Mouse (Mus musculus) lung, postnatal 0 days (tissue): ENCODE results near the gene Oaz1. TPM values are rescaled to one million over a fixed set of nuclear protein-coding genes. Genes with fewer than 3 reads are reported as not detected.

ENCODE experiments used
- ATAC-seq: fragments of 200-750 bp; cut with Nextera tagmentation; 2 replicates; pipeline ENCODE4 v1.8.0; 2017; ENCODE audit warnings: moderate library complexity
- DNase-seq: peaks from one replicate; pipeline ENCODE4 v3.0.0-alpha.2; 2016; ENCODE audit warnings: low spot score
- H3K27ac ChIP-seq: fragments of 300-500 bp; sonication (generic); 2 replicates; pipeline ENCODE4 v1.5.1; 2014; ENCODE audit warnings: antibody characterized with exemption, mild to moderate bottlenecking, low read length, mixed read lengths
- H3K27me3 ChIP-seq: fragments of 300-500 bp; sonication (generic); replicated peaks from 2 replicates; pipeline ENCODE4 v1.6.1; 2014; ENCODE audit warnings: low read length, mixed read lengths; ENCODE audit not compliant: insufficient read depth
- H3K36me3 ChIP-seq: fragments of 300-500 bp; sonication (generic); 2 replicates; pipeline ENCODE4 v1.6.1; 2014; ENCODE audit warnings: low read length, mixed read lengths; ENCODE audit not compliant: insufficient read depth
- H3K4me1 ChIP-seq: fragments of 300-500 bp; sonication (generic); 2 replicates; pipeline ENCODE4 v1.6.1; 2014; ENCODE audit warnings: antibody characterized with exemption, low read depth, low read length, mixed read lengths; ENCODE audit not compliant: insufficient read depth
- H3K4me2 ChIP-seq: fragments of 300-500 bp; sonication (generic); replicated peaks from 2 replicates; pipeline ENCODE4 v1.6.1; 2014; ENCODE audit warnings: low read depth, mild to moderate bottlenecking, low read length, moderate library complexity, mixed read lengths
- H3K4me3 ChIP-seq: fragments of 300-500 bp; sonication (generic); 2 replicates; pipeline ENCODE4 v1.5.1; 2014; ENCODE audit warnings: low read depth, low read length
- H3K9ac ChIP-seq: fragments of 300-500 bp; sonication (generic); replicated peaks from 2 replicates; pipeline ENCODE4 v1.6.1; 2014; ENCODE audit warnings: low read depth, mild to moderate bottlenecking
- H3K9me3 ChIP-seq: fragments of 300-500 bp; sonication (generic); 2 replicates; pipeline ENCODE4 v1.6.1; 2016; ENCODE audit warnings: low read length, mixed read lengths
- CTCF ChIP-seq: IDR thresholded peaks from 2 replicates; pipeline ENCODE4 v1.5.1; 2016; ENCODE audit warnings: antibody characterized with exemption, mild to moderate bottlenecking
- EP300 ChIP-seq: IDR thresholded peaks from 2 replicates; pipeline ENCODE4 v1.6.1; 2016; ENCODE audit warnings: antibody characterized with exemption, mild to moderate bottlenecking, control low read depth
- WGBS: fragments of 180-500 bp; shearing (Covaris S2); extraction: QIAGEN DNeasy Blood & Tissue Kit; methylation state at CpG from one replicate; pipeline ENCODE4 v1.1.7; 2014; 5-methylcytosine and 5-hydroxymethylcytosine counted together
- polyA plus RNA-seq: library from polyadenylated mRNA; unstranded; fragments of >200 nt; fragmentation: Nextera tagmentation; extraction: Ambion mirVana; gene quantifications from 2 replicates; pipeline ENCODE4 v1.2.1, GENCODE M21; 2015

Gene Oaz1
- polyA plus RNA-seq, 1 experiment from 2014 or later, result 1,416 TPM

- Histone ChIP-seq H3K4me3 (no peak overlapping the region), H3K4me1 (peaks cover 14% of the 10 kb centered on the region), H3K9me3 (no peaks in the 10 kb centered on the region), H3K4me2 (no peak overlapping the region), H3K9ac (no peak overlapping the region), H3K27ac (no peak overlapping the region), H3K27me3 (peaks cover 19% of the 10 kb centered on the region; the same call in 1 of the 2 replicates), H3K36me3 (0 out of 2 replicates have a peak, but pooled peaks cover 3% of the 10 kb centered on the region)
- WGBS, result 20% methylated on average over 3 of the region's 3 CpGs
- peak; percentile 44; the same call in 1 of the 2 replicates for ATAC-seq
- TF ChIP-seq CTCF (peak; percentile 81), EP300 (no peak)
- DNase-seq, result peak; percentile 62
Observed at GRCm38 (mm10) chr10:80805925-80806324, 20.5 kb upstream of the Oaz1 start.

- H3K9me3 ChIP-seq, result no peaks in the 10 kb centered on the region
- TF ChIP-seq EP300 (no peak), CTCF (no peak)
- peaks cover 19% of the 10 kb centered on the region; the same call in 1 of the 2 replicates for H3K27me3 ChIP-seq
- H3K9ac ChIP-seq, result no peak overlapping the region; the same call in 1 of the 2 replicates
- H3K4me1 ChIP-seq, result peaks cover 14% of the 10 kb centered on the region
- DNase-seq (no peak), ATAC-seq (no peak)
- H3K36me3 ChIP-seq, result 0 out of 2 replicates have a peak, but pooled peaks cover 3% of the 10 kb centered on the region
- H3K4me2 ChIP-seq, result peak overlapping the region; percentile 91
- peak overlapping the region; percentile 39 for H3K4me3 ChIP-seq
- H3K27ac ChIP-seq, result no peak overlapping the region
- 49% methylated on average over 34 of the region's 34 CpGs for WGBS
Observed at GRCm38 (mm10) chr10:80806341-80807056, 20.0 kb upstream of the Oaz1 start.

GRCm38 (mm10) chr10:80807057-80807627 lies 19.3 kb upstream of the Oaz1 start:
- Histone ChIP-seq H3K4me3 (peak overlapping the region; percentile 39), H3K9ac (no peak overlapping the region; the same call in 1 of the 2 replicates), H3K36me3 (0 out of 2 replicates have a peak, but pooled peaks cover 3% of the 10 kb centered on the region), H3K4me1 (peaks cover 14% of the 10 kb centered on the region), H3K4me2 (peak overlapping the region; percentile 91), H3K27me3 (peaks cover 19% of the 10 kb centered on the region; the same call in 1 of the 2 replicates), H3K27ac (no peak overlapping the region), H3K9me3 (no peaks in the 10 kb centered on the region)
- ATAC-seq (peak; percentile 69), DNase-seq (peak; percentile 65)
- WGBS, result 2% methylated on average over 50 of the region's 58 CpGs
- TF ChIP-seq EP300 (no peak), CTCF (0 out of 2 replicates have a peak, but pooled peaks have one; percentile 3)

GRCm38 (mm10) chr10:80808099-80808984 lies 18.1 kb upstream of the Oaz1 start:
- Histone ChIP-seq H3K9me3 (no peaks in the 10 kb centered on the region), H3K36me3 (no peaks in the 10 kb centered on the region), H3K4me1 (peaks cover 14% of the 10 kb centered on the region), H3K27ac (no peak overlapping the region), H3K9ac (no peak overlapping the region), H3K27me3 (peaks cover 19% of the 10 kb centered on the region; the same call in 1 of the 2 replicates), H3K4me2 (peak overlapping the region; percentile 17; the same call in 1 of the 2 replicates), H3K4me3 (no peak overlapping the region)
- no peak for DNase-seq
- ATAC-seq, result no peak
- WGBS, result 23% methylated on average over 40 of the region's 40 CpGs
- TF ChIP-seq CTCF, result no peak
- TF ChIP-seq EP300, result no peak

- peaks cover 19% of the 10 kb centered on the region; the same call in 1 of the 2 replicates for H3K27me3 ChIP-seq
Observed at GRCm38 (mm10) chr10:80808985-80809632, 17.3 kb upstream of the Oaz1 start.

More at GRCm38 (mm10) chr10:80808985-80809632, 17.3 kb upstream of the Oaz1 start:
- no peak overlapping the region for H3K27ac ChIP-seq
- peak overlapping the region; percentile 17; the same call in 1 of the 2 replicates for H3K4me2 ChIP-seq
- H3K4me1 ChIP-seq, result peaks cover 14% of the 10 kb centered on the region
- TF ChIP-seq EP300 (no peak), CTCF (no peak)
- H3K4me3 ChIP-seq, result no peak overlapping the region
- no peaks in the 10 kb centered on the region for H3K36me3 ChIP-seq
- WGBS, result 7% methylated on average over 18 of the region's 18 CpGs
- DNase-seq (no peak), ATAC-seq (no peak)
- no peaks in the 10 kb centered on the region for H3K9me3 ChIP-seq
- no peak overlapping the region for H3K9ac ChIP-seq
